Mouse (Mus musculus): ENCODE data around the gene Zrsr1.

Gene Zrsr1

DNA sequence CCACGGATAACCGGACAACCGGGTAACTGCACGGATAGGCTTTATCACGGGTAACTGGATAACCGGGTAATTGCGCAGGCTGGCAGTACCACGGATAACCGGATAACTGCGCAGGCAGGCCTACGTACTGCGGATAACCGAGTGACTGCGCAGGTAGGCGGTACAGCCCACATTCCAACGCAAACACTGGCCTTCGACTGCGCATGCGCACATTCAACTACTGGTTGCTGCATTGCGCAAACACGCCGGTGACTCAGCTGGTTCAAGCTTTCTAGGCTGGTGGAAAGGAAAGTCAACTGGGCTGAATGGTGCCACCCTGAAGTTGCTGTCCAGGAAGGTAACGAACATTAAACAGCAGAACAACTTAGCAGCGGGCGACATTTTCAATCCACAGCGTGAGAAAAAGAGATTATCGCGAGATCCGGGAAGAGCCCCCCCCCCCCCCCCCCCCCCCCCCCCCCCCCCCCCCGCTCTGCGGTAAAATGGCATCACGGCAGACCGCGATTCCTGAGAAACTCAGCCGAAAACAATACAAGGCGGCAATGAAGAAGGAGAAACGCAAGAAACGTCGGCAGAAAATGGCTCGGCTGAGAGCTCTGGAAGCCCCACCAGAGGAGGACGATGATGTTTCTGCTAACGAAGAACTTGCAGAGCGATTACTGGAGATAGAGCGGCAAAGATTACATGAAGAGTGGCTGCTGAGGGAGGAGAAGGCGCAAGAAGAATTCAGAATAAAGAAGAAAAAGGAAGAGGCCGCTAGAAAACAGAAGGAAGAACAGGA lies 1.1 kb downstream of the Zrsr1 start:
- peak; percentile 70 to 86 for DNase-seq (ENCODE audit: low spot score in 2 of 2)

GRCm38 (mm10) chr11:22973599-22973998 lies 1.8 kb downstream of the Zrsr1 start:
- DNase-seq (ENCODE audit: low spot score in 2 of 2): peak in 1 of 2 experiments; percentile 47

DNA sequence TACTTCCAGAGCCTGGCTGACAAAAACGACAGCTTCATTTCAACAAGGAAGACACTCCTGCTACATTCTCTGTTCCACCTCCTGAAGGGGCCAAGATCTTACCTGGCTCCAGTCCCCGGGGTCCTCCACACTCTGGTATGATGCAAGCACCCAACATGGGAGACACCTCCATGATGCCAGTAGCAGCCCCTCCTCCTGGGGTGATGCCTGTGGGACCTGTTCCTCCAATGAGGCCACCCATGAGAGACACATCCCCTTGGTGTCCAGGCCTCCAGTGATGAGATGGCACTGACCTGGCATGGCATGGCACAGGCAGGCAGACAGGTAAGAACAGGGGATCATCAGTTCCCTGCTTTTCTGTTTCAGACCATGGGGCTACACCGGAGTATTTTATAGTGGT lies 6.4 kb downstream of the Zrsr1 start:
- no peak for DNase-seq (ENCODE audit: low spot score in 2 of 2)

- no peak for DNase-seq (ENCODE audit: low spot score in 2 of 2)
These were observed 6.9 kb downstream of the Zrsr1 start for GRCm38 (mm10) chr11:22978711-22979110.

- no peak for DNase-seq (ENCODE audit: low spot score in 2 of 2)
These were observed 7.4 kb downstream of the Zrsr1 start for GRCm38 (mm10) chr11:22979221-22979620.

DNA sequence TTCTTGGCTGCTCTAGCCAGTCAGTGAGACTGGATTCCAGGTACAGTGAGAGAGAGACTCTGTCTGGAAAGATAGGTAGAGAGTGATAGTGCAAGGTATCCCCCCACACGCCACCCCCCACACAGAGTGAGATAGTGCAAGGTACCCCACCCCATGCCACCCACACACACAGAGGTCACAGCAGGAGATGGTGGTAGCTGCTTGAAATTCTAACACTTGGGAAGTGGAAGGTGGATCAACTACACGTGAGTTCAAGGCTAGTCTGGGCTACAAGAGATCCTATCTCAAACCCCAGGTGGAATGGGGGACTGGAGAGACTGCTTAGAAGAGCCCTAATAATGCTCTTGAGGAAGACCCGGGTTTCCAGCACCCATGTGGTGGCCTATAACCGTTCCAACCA lies 9.2 kb downstream of the Zrsr1 start:
- no peak for DNase-seq (ENCODE audit: low spot score in 2 of 2)

- no peak for DNase-seq (ENCODE audit: low spot score in 2 of 2)
These were observed 9.7 kb downstream of the Zrsr1 start for GRCm38 (mm10) chr11:22981543-22981950.

- peak; percentile 85 to 96 for DNase-seq (ENCODE audit: low spot score in 2 of 2)
These were observed 10.4 kb downstream of the Zrsr1 start, which contains the start of the genes Gm28048 and Commd1 for GRCm38 (mm10) chr11:22981984-22982757. Gene Gm28048, minus strand, starts transcription at chr11:22982090. Gene Commd1, minus strand, starts transcription at chr11:22982382.

- DNase-seq (ENCODE audit: low spot score in 2 of 2): no peak
These were observed 11.0 kb downstream of the Zrsr1 start for GRCm38 (mm10) chr11:22982846-22983245.

- DNase-seq (ENCODE audit: low spot score in 2 of 2): no peak
These were observed 13.7 kb downstream of the Zrsr1 start for GRCm38 (mm10) chr11:22985510-22985909.

- DNase-seq (ENCODE audit: low spot score in 2 of 2): peak in 1 of 2 experiments; percentile 36
These were observed 15.6 kb downstream of the Zrsr1 start for GRCm38 (mm10) chr11:22987357-22987756.

DNA sequence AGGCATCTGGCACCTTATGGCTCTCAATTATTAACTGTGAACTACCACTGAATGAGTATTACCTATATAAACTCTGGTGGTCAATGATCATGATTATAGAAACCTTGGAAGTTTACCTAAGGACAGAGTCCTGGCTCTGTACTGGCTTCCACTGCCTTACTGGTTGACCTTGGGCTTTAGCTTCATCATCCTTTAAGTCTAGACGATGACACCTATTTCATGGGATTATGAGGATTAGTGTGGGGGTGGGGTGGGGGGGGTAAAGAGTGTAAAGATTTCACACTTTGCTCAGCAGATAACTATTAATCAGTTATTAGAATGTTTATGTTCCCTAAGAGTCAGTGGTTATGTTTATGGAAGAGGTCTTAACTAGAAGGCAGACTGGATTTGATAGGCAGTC lies 18.0 kb downstream of the Zrsr1 start:
- DNase-seq (ENCODE audit: low spot score in 2 of 2): no peak

DNA sequence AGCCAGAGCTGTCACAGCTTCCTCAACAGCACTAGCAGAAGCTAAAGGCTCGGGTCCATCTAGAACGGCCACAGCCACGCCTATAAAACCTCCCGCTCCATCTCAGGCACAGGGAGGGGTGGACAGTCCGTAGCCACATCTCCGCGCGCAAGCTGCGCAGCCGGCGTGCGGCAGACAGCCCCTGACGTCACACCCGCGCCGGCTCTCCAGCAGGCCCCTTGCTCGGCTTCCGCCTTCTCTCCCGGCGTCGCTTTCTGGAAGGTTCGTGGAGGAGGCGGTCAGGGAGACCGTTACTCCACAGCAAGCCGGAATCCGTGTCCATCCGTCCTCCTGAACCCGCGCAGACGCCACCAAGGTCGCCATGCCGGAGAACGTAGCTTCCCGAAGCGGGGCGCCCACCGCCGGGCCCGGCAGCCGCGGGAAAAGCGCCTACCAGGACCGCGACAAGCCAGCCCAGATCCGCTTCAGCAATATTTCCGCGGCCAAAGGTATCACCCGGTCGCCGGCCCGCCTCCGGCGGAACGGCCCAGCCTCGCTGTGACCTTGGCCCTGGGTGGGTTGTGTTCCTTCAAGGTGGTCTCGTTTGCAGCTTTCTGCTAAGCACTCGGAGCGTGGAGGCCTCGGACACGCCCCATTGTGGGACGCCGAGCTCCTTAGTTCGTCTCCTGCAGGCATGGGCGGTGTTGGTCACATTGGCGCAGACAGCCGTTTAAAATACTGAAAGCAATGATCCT lies 18.8 kb downstream of the Zrsr1 start, which contains the start of gene Cct4:
Gene Cct4, plus strand, starts transcription at position 127 of the 734 bp plus-strand sequence.
- peak; percentile 76 to 93 for DNase-seq (ENCODE audit: low spot score in 2 of 2)

DNA sequence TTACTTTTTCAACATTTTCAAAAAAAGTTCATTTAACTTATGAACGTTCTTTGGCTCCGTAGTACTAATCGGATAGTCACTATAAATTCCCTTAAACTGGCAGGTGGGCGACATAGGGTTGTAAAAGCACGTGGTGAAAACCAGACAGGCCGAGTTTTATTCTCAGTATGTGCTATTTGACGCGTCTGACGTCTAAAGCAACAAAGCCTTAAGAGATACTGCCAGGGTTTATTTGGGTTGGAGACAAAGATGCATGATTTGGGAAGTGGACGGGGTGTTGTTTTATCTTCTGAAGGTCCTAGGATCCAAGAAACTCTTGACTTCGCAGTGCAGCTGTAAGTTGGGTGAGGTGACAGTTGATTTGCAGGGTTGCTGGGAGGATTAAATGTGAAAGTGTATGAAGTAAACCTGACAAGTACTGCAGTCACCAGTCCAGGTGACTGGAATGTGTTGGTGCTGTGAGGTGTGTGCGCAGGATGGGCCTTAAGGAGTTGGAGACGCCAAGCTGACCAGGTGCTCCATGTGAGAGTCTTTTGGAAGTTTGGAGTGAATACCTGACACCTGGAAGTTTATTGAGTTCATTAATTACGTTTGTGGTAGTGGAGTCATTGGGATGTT lies 19.5 kb downstream of the Zrsr1 start:
- no peak for DNase-seq (ENCODE audit: low spot score in 2 of 2)

- DNase-seq (ENCODE audit: low spot score in 2 of 2): no peak
These were observed 22.5 kb downstream of the Zrsr1 start for GRCm38 (mm10) chr11:22994271-22994670.

DNA sequence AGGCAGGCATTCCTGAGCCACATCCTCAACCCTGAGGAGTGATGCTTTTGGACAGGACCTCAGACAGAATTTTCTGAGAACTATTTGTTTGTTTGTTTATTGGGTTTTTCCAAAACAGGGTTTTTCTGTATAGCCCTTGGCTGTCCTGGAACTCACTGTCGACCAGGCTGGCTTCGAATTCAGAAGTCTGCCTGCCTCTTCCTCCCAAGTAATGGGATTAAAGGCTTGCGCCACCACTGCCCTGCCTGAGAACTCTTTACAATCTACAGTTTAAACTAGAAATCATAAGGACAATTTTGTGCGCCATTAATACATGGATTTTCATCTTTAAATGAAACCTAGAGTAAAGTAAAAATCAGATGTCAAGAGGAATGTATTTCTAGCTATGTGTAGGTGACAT lies 23.7 kb downstream of the Zrsr1 start:
- DNase-seq (ENCODE audit: low spot score in 2 of 2): no peak

DNA sequence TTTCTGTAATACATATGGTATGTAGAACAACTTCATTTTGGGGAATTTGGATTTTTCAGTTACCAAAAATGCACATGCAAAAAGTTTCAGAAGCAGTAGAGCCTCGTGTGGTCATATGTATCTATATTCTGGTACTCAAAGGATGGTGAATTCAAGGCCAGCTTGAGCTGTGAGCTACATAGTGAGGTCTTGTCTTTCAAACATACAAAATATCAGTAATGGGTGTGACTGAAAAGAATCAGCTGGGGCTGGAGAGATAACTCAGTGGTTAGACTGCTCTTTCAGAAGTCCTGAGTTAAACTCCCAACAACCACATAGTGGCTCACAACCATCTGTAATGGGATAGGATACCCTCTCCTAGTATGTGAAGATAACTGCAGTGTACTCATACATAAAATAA lies 26.5 kb downstream of the Zrsr1 start:
- no peak for DNase-seq (ENCODE audit: low spot score in 2 of 2)

- no peak for DNase-seq (ENCODE audit: low spot score in 2 of 2)
These were observed 33.5 kb downstream of the Zrsr1 start for GRCm38 (mm10) chr11:23005276-23005675.

DNA sequence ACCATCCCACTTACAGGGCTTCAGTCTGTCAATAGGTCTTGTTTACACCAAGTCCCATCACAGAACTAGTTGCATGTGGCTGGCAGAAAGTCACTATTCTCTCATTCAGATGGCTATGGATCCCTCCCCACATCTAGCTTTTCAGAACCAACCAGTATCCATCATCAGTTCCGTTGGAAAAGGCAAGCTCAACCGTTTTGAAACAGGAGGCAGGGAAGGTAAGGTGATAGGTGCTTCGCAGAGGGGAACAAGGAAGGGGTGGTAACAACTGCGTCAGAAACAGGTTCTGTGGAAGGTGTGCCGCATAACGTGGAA lies 35.3 kb downstream of the Zrsr1 start:
- no peak for DNase-seq (ENCODE audit: low spot score in 2 of 2)

DNA sequence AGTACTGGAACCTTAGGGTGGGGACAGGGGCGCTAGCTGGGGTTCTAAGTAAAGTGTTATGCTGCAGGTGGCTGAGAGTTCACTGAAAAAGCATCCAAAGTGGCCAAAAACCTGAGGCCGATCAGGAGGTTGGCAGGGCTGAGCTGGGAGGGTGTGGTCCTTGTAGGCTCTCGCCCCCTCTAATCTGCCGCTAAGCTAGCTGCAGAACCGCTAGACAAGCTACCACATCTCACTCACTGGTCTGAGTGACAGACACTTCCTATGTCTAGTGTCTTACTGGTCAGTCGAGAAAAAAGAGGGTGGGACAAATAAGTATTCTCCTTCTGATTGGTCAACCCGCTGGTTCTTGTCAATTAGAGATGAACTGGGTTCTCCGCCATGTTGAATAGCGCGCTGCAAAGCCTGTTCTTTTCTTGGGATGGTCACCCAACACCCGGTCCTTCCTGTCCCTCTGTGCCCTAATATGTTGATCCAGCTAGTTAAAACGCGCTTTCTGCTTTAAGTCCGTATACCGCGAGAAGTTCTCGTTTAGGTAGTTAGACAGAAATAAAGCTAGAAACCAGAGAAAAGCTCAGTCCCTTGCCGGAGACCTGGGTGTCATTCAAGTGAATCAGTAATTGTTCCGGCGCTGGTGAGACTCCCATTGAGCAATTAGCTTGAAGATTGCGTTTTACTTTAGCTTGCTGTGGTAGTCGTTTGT lies 35.8 kb downstream of the Zrsr1 start, which contains the start of gene Fam161a:
Gene Fam161a, plus strand, starts transcription at position 51 of the 700 bp plus-strand sequence.
- DNase-seq (ENCODE audit: low spot score in 2 of 2): peak; percentile 89 to 93

DNA sequence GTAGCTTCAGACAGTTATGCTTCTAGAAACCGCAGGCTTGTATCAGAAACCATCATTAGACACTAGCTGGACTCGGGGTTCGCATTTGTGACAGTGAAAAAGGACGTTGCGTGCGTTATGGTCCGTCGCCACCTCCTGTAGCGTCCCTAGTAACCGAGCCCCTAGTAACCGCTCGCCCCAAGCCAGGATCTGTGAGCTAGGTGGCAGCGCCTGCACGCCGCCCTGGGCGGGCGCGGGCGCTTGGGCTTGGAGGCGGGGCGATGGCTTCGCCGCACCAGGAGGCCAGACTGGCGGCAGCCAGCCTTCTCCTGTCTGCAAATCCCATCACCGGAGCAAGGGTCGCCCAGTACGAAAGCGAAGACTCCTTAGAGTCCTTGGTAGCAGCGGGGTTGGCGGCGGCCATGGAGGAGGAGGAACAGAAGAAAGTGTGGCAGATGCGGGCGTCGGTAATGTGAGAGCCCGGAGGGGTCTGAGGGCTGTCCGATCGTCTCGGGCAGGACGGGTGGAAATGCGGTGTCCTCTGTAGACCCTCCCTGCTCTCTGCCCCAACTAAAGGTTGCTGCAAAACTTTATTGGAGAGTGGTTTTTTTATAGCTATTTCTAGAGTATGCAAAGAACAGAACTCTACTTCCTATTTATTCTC lies 36.5 kb downstream of the Zrsr1 start:
- DNase-seq (ENCODE audit: low spot score in 2 of 2): peak; percentile 33 to 82

Data from left cerebral cortex, adult 9 months (tissue).